Mouse (Mus musculus) bone marrow macrophage, adult 2 months (primary cell): ENCODE results near the gene Mrps34.

Experiments
- CTCF ChIP-seq: IDR thresholded peaks from 2 replicates; pipeline ENCODE4 v1.5.1; 2012; ENCODE audit warnings: low read depth, mild to moderate bottlenecking, low read length, moderate library complexity
- POLR2A ChIP-seq: IDR thresholded peaks from 2 replicates; pipeline ENCODE4 v1.6.1; 2012; ENCODE audit warnings: mild to moderate bottlenecking, low read depth, low read length, borderline replicate concordance

- TF ChIP-seq CTCF (no peak), POLR2A (no peak)
Measured at GRCm38 (mm10) chr17:24867914-24868313, 27.0 kb upstream of the Mrps34 start.
